Mouse (Mus musculus): ENCODE data around the gene Ehbp1.

DNA sequence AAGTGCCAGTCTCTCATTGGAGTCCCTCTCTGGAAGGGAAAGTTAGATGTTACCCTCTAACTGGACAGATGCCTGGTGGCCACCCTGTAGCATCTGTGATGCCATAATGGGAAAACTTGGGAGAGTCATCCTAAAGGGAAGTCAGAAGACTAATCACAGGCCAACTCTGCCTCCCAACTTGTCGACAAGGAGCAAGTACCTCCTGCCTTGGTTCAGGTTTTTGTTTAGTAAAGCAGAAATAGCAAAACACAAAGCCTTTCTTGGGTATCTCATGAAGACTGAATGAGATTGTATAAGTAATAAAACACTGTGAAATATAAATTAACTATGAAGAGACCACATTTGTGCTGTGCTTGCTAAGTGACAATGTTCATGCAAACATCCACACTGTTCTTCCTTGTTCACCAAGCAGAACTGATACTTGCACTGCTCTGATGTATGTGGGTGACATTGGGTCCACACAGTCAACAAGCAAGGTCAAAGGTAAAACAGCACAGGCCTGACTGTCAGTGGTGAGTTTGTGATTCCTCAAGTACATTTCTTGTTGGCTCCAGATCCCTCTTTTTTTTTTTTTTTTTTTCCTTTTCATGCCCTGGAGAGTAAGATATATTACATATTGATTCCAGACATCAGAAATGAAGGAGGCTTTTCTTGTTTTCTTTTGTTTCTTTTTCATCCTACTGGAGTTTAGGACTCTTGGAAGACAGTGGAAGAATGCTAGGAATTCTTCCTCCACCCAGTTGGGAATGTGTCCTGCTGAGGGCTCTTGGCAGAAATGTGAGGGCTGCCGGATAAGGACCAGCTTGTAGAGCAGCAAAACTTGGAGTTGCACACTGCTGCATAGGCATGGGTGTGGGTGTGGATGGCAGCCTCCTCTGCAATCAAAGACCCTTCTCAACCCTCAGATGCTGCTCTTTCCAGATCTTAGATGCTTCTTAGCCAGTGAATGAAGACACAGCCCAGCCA lies at the start of gene Ehbp1:
- TF ChIP-seq GATA1 (IDR thresholded peaks at IDR 0.05; ENCODE audit: low read length) (no peak), TAL1 (IDR thresholded peaks at IDR 0.05; ENCODE audit: low read length) (no peak)

All from erythroblast, embryonic 14.5 days (primary cell).